Mouse (Mus musculus) lung, postnatal 0 days (tissue): ENCODE results near the gene Rtn4rl2.

ENCODE experiments used
- CTCF ChIP-seq: IDR thresholded peaks from 2 replicates; pipeline ENCODE4 v1.5.1; 2016; ENCODE audit warnings: antibody characterized with exemption, mild to moderate bottlenecking
- EP300 ChIP-seq: IDR thresholded peaks from 2 replicates; pipeline ENCODE4 v1.6.1; 2016; ENCODE audit warnings: antibody characterized with exemption, mild to moderate bottlenecking, control low read depth

- TF ChIP-seq CTCF (peak; percentile 91), EP300 (no peak)
Measured at GRCm38 (mm10) chr2:84855732-84856131, 30.8 kb downstream of the Rtn4rl2 start.
